Mouse (Mus musculus) CH12F3 (cell line): ENCODE measurements around the gene Cacna1i.

ENCODE experiments used
- in situ Hi-C: fragments of 300-500 bp; cut with MboI; formaldehyde crosslinking; loops from 2 replicates; pipeline ENCODE4 v1.14.3; 2020; ENCODE audit warnings: low sequenced_read_pairs

Cacna1i gene

GRCm38 (mm10) chr15:80327743-80328540 is 40.9 kb downstream of the Cacna1i start:
- in situ Hi-C loops = no loop called here

- in situ Hi-C loops = no loop called here
Measured at GRCm38 (mm10) chr15:80330276-80330675, 43.2 kb downstream of the Cacna1i start.

GRCm38 (mm10) chr15:80334766-80335165 is 47.7 kb downstream of the Cacna1i start:
- in situ Hi-C loops = no loop called here

GRCm38 (mm10) chr15:80335196-80335595 is 48.2 kb downstream of the Cacna1i start:
- in situ Hi-C loops = no loop called here

GRCm38 (mm10) chr15:80340348-80340747 is 53.3 kb downstream of the Cacna1i start:
- in situ Hi-C loops = no loop called here

- in situ Hi-C loops = no loop called here
Measured at GRCm38 (mm10) chr15:80342394-80342793, 55.4 kb downstream of the Cacna1i start.

- in situ Hi-C loops = no loop called here
Measured at GRCm38 (mm10) chr15:80343031-80343430, 56.0 kb downstream of the Cacna1i start.

- in situ Hi-C loops = no loop called here
Measured at GRCm38 (mm10) chr15:80343731-80344130, 56.7 kb downstream of the Cacna1i start.

GRCm38 (mm10) chr15:80346510-80346909 is 59.5 kb downstream of the Cacna1i start:
- in situ Hi-C loops = no loop called here

- in situ Hi-C loops = no loop called here
Measured at GRCm38 (mm10) chr15:80350431-80350830, 63.4 kb downstream of the Cacna1i start.

GRCm38 (mm10) chr15:80358798-80359197 is 71.8 kb downstream of the Cacna1i start:
- in situ Hi-C loops = no loop called here

- in situ Hi-C loops = no loop called here
Measured at GRCm38 (mm10) chr15:80361780-80362508, 74.9 kb downstream of the Cacna1i start.

- in situ Hi-C loops = no loop called here
Measured at GRCm38 (mm10) chr15:80362509-80363172, 75.6 kb downstream of the Cacna1i start.

GRCm38 (mm10) chr15:80363821-80364715 is 77.0 kb downstream of the Cacna1i start:
- in situ Hi-C loops = no loop called here

- in situ Hi-C loops = no loop called here
Measured at GRCm38 (mm10) chr15:80366899-80367298, 79.9 kb downstream of the Cacna1i start.

- in situ Hi-C loops = no loop called here
Measured at GRCm38 (mm10) chr15:80373219-80373964, 86.4 kb downstream of the Cacna1i start.

GRCm38 (mm10) chr15:80374854-80375253 is 87.8 kb downstream of the Cacna1i start:
- in situ Hi-C loops = no loop called here

GRCm38 (mm10) chr15:80387185-80387584 is 100.1 kb downstream of the Cacna1i start:
- in situ Hi-C loops = no loop called here

- in situ Hi-C loops = no loop called here
Measured at GRCm38 (mm10) chr15:80391791-80392190, 104.8 kb downstream of the Cacna1i start.

GRCm38 (mm10) chr15:80395035-80395434 is 108.0 kb downstream of the Cacna1i start:
- in situ Hi-C loops = no loop called here
